Mouse (Mus musculus): ENCODE data around the gene Ccr2.

- no peak for TF ChIP-seq CTCF (IDR thresholded peaks at IDR 0.05; ENCODE audit: low read depth)
- no peak for TF ChIP-seq EP300 (IDR thresholded peaks at IDR 0.05; ENCODE audit: low read depth)
Observed at GRCm38 (mm10) chr9:124066572-124067103, 35.1 kb upstream of the Ccr2 start.
